Mouse (Mus musculus) embryo, embryonic 10 days (tissue): ENCODE data around the gene Myf6.

Experiments
- DNase-seq: peaks from one replicate; pipeline ENCODE4 v3.0.0-alpha.2; 2015; ENCODE audit warnings: low spot score

Gene Myf6

GRCm38 (mm10) chr10:107494568-107494967 is at the start of gene Myf6:
Myf6 (minus strand) TSS chr10:107494737.
- no peak for DNase-seq

GRCm38 (mm10) chr10:107543026-107543425 is 48.5 kb upstream of the Myf6 start:
- DNase-seq: no peak

DNA sequence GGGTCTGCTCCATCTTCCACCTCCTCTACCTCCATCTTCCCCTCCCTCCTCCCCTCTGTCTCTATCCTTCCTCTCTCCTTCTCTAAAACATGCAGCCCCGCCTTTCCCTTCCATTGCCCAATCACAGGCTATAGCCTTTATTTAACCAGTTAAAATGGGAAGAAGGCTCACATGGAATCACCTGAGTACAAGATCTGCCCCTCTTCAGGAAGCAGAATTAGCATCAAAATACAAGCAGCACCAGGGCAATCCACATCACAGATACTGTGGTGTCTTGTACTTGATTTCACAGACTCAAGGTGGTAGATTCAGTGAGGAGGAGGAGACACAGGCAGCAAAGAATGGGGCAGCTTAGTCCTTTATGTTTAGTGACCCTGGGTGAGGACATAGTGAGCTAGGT is 34.2 kb upstream of the Myf6 start:
- DNase-seq: no peak

DNA sequence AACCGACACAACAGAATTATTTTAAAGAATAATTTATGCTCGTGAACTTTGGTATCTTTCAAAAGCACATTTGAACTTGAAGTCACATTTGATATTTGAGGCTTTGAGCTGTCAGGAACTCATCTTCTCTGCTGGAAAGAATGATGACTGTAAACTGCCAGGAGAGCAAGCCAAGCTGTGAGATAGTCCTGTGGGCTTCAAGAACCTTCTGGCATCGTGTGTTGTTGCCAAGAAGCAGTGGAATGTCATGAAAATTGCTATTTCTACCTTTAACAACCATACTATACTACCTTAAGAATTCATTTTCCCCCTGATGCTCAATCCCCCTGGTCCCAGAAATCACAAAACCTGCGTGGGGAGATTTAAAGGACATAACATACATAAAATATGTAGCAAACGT is 24.7 kb upstream of the Myf6 start:
- no peak for DNase-seq

- no peak for DNase-seq
Measured at GRCm38 (mm10) chr10:107516641-107517040, 22.1 kb upstream of the Myf6 start.

- DNase-seq: no peak
Measured at GRCm38 (mm10) chr10:107514735-107515134, 20.2 kb upstream of the Myf6 start.

GRCm38 (mm10) chr10:107506397-107506796 is 11.9 kb upstream of the Myf6 start:
- no peak for DNase-seq

GRCm38 (mm10) chr10:107503430-107503829 is 8.9 kb upstream of the Myf6 start:
- no peak for DNase-seq

- DNase-seq: no peak
Measured at GRCm38 (mm10) chr10:107502193-107502592, 7.7 kb upstream of the Myf6 start.

DNA sequence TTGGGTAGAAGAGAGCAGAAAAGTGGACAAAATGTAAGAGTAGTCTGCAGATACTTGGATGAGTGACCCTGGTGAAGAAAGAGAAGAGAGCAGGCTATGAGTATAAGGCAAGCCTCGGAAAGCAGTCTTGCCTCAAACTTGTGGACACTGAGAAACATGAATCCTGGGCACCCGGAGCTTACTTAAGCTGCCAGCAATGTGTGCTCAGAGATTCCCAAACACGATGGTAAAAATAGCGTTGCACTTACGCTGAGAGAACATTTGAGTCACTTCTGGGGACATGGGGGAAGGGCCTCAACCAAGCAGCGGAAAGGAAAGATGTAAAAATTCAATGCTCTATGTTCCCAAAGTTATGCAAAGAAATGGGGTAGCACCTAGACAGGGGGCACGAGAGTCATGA is 5.1 kb upstream of the Myf6 start:
- DNase-seq: no peak

DNA sequence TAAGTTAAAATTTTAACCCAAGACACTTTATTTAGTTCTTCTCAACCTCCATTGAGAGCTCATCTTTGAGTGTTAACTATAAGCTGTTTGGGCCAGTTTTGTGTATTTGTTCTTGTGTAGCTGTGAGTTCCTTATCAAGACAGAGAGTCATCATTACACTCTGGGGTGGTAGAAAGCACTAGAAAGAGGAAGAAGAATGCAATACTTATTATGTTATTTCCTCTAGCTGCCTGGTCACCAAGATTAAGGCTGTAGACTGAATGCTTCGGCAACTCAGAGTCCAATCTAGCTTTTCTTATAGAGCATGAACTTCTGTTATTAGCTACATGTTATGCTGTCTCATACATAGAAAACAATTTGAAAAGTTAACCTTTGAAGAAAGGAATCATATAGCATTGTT is 1.9 kb upstream of the Myf6 start:
- no peak for DNase-seq

DNA sequence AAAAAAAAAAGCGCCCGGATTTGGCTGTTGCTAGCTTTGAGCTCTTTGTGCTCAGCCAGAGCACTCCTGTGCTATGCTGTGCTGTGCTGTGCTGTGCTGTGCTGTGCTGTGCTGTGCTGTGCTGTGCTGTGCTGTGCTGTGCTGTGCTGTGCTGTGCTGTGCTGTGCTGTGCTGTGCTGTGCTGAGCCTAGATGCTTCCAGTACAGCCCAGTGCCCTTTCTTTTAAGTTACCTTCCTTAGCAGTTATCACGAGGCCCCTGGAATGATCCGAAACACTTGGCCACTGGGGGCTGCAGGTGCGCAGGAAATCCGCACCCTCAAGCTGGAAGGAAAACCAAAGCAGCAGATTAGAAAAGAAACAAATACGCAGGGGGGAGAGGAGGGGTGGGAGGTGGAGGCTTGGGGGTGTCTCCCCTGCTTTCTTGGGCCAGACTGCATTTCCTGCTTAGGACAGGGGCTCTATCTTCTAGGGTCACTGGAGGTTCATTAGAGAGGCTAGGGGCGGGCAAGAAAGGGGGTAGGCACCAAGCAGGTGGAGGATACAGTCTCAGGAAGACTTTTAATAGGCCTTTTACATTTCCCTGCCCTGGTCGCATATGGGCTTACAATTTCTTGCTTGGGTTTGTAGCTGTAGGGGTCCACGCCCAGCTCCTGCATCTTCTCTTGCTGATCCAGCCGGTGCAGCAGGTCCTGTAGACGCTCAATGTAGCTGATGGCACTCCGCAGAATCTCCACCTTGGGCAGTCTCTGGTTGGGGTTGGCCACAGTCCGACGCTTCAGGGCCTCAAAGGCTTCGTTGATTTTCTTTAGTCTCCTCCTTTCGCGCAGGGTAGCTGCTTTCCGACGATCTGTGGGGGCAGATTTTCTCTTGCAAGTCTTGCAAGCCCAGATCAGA is 710 bp downstream of the Myf6 start:
- no peak for DNase-seq

- DNase-seq: peak; percentile 17
Measured at GRCm38 (mm10) chr10:107492867-107493579, 1.5 kb downstream of the Myf6 start.

- DNase-seq: peak; percentile 34
Measured at GRCm38 (mm10) chr10:107488654-107489315, 5.8 kb downstream of the Myf6 start.

- DNase-seq: peak; percentile 17
Measured at GRCm38 (mm10) chr10:107486770-107487169, 7.8 kb downstream of the Myf6 start.

GRCm38 (mm10) chr10:107485870-107486269 is 8.7 kb downstream of the Myf6 start, which contains the start of gene Myf5:
Myf5 (minus strand) TSS chr10:107486134.
- no peak for DNase-seq

DNA sequence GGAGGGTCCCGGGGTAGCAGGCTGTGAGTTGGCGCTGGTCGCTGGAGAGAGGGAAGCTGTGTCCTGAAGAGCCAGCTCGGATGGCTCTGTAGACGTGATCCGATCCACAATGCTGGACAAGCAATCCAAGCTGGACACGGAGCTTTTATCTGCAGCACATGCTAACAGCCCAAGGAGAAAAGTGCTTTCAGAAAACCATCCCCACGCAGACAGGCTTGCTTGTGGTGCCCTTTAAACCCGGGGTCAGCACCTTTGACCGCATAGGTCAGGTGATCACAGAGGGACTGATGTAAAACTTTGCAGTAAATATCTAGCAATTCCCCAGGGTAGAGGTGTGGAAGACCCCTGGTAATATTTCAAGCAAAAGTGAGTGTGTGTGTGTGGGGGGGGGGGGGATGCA is 10.5 kb downstream of the Myf6 start:
- DNase-seq: peak; percentile 75

GRCm38 (mm10) chr10:107473497-107473896 is 21.0 kb downstream of the Myf6 start:
- no peak for DNase-seq

- no peak for DNase-seq
Measured at GRCm38 (mm10) chr10:107471712-107472111, 22.8 kb downstream of the Myf6 start.

- no peak for DNase-seq
Measured at GRCm38 (mm10) chr10:107467819-107468218, 26.7 kb downstream of the Myf6 start.

DNA sequence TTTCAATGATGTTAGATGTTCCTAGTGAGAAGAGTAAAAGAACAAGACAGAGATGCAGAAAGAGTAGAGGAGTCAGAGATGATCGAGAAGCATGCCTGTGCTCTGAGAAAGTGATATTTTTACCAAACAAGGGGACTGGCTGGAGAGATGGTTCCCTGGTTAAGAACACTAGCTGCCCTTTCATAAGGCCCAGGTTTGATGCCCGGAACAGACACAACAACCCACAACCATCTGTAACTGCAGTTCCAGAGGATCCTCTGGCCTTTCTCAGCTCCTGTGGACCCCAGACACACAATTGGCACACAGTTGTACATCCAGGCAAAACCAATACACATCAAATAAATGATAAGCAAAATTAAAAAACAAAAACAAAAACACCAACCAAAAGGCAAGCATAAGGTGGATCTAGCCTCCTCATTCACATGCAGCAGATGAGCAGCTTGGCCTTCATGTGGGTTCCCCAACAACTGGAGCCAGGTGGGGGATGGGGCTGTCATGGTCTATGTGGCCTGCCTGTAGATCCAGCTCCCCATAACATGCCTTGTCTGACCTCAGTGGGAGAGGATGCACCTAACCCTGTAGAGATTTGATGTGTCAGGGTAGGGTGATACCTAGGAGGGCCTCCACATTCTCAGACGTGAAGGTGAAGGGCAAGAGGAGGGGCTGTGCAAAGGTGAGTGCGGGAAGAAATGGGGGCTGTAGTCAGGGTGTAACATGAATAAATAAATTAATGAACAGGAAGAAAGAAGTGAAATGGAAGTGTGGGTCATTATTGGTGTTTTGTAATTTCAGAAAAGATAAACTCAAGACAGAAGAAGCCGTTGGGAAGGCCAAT is 44.8 kb downstream of the Myf6 start:
- no peak for DNase-seq
